Mouse (Mus musculus) megakaryocyte-erythroid progenitor cell, adult 5-6 weeks (primary cell): ENCODE results near the gene Rassf8. TPM values are rescaled to one million over a fixed set of nuclear protein-coding genes. Genes with fewer than 3 reads are reported as not detected.

Source experiments
- ATAC-seq: replicated peaks from 2 replicates; pipeline ENCODE4 v1.8.0; 2016; ENCODE audit warnings: mild to moderate bottlenecking, inconsistent platforms; ENCODE audit not compliant: severe bottlenecking, poor library complexity, low FRiP score, low TSS enrichment
- total RNA-seq, 2 experiments: library from RNA; stranded (forward) in 1 of 2; stranded (reverse) in 1 of 2; fragments of 200-1000, 215-1000 nt in 1 of 2; fragments of >200 nt in 1 of 2; fragmentation: Nextera tagmentation in 1 of 2; gene quantifications; 2 replicates each; pipeline ENCODE4 v1.2.3; 2014 to 2017

The Rassf8 gene
- total RNA-seq, 2 experiments from 2014 or later: 1.0 to 2.8 TPM

DNA sequence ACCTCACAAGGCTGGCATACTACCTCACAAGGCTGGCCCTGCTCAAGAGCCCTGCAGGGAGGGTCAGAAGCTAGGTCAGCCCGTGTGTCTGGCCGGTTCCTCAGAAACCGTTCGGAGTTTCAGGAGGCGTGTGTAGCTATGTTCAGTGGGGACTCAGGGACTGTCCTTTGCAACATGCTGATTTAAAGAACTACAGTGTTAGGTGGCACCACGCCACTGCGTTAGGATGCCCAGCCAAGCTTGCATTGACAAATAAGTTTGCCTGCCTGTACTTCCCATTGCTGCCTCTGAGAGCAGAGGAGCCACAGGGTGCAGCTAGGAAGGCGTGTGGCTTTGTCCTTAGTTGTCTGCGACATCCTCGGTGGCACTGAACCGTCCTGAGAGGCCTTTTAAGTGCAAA is 23.3 kb downstream of the Rassf8 start:
- ATAC-seq: no peak

DNA sequence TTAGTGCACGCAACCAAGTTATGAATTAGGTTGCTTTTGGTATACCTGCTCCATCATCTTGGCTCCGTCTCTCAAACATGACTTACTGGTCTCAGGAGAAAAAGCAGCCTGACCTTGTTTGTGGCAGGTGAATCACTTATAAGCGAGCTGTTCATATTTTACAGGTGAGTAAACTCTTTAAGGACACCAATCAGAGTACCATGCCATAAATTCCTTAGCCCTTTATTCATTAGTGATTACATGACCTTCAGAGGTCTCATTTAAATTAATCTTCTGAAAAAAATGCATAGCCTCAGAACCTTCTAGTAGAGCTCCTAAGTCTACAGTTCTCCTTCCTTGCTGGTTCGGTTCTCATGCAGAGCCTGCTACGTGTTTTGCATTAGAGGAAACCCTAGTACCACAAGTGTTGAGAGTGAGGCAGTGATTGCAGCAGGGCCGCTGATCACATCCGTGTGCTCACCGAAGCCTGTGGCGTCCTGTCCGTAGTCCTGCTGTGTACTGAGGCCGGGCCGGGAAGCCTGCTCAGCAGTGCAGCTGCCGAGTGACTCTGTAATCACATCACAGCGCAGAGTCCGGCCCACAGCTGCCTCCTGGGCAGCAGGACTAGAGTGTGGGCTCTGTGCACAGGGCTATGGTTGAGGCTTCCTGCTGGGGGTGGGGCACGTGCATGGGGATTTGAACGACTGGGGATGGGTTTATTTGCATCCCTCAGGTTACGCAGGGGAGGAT is 23.9 kb downstream of the Rassf8 start:
- no peak for ATAC-seq

DNA sequence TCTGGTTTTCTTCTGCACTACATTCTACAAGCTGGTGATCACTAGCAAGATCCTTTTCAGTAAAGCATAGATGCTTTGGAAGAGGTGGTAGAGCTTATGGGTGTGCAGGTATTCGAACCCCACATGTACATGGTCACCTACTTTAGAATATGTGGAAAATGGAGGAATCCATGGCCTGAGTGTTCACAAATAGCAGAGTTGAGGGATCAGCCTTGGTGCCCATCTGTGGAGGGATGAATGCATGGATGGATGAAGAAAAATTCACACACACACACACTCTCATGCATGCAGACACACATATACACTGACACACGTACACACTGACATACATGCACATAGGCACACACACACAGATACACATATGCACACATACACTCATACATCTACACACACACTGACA is 27.9 kb downstream of the Rassf8 start:
- no peak for ATAC-seq

DNA sequence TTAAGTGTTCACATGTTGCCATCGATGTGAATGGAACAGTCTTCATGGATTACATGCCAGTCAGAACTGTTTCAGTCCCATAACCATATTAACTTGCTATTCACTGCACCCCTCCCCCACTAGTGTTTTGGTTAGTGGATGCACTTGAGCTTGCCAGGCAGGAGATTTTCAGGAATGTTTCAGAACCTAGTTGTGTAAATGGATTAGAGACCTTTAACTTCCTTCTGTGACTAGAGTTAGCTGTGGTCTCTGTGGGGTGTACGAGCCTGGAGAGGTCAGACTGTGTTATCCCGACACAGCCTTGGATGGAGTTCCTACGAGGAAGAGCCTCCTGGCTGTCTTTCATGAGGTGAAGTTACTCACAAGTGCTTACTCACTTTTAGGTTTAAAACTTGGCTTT is 29.7 kb downstream of the Rassf8 start:
- no peak for ATAC-seq

DNA sequence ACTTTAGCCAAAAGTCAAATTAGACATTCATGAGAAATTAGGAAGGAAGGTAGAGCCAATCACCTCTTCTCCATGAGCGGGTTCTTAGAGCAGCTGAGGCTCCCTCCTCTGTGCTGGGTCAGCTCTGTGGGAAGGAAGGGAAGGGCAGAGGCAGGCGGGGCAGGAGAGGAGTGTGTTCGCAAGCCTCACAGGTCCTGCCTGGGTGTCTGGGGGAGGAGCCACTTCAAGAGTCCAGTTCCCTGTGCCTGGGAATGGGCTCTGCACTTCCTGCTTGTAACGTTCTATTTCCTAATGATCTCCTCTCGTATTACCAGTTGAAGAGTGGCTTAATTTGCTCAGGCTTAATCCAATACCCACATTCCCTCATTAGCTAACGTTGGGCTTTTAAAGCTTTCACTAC is 32.8 kb downstream of the Rassf8 start:
- peak; percentile 59; the same call in 1 of the 2 replicates for ATAC-seq

DNA sequence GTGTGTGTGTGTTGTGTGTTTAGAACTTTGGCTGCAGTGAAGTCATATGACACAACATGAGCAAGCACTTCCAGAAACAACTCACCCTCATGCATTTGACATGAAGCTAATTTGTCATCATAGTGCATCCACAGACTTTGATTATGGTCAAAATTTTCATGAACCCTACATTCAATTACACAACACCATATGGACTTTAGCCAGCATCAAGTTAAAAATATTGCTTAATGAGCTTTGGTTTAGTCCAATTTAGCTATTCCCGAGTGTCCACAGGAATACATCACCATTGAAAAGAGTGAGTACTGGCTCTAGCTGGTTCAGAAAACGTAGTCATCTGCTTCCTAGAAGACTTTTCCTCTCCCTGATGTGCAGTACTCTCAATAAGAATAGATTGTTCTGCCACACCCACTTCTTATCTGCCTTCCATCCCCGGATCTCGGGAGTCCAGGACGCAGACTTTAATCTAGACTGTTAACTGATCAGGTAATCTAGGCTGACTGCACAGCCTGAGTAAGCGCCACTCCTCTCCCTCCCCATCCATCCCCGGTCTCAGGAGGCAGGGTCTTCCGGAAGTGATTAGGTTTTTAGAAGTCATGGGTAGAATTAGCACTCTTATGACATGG is 33.7 kb downstream of the Rassf8 start:
- no peak for ATAC-seq

DNA sequence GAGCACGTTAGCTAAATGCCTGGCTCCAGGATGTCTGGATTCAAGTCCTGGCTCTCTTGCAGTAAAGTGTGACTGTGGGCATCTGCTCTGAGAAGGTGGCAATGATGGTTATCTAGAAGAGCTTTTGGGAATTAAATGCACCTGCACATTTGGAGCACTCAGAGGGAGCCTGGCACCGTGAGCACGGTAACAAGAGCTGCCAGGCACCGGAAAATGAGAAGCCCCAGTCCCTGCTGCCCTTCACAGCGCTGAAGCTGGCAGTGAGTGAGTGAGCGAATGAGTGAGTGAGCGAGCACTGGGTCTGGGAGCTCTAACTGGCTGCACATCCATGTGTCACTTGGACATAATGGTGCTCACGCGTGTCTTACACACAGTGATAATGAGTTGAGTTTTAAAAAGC is 34.7 kb downstream of the Rassf8 start:
- ATAC-seq: no peak

DNA sequence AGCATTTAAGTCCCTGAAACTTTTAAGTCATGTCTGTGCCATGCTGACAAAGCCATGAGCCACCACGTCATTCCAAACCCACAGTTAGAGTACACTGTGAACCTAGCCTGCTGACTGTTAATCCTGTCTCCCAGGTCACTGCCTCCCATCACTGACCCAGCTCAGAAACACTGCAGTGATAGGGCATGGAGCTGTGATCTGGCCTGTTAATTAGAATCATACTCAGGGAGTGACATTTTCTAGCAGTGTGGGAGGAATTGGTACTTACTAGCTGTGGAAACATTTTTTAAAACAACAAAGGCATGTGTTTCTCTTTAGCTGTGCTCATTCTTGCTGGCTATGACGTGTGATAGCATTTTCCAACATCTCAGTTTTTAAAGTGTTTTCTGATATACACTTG is 35.4 kb downstream of the Rassf8 start:
- ATAC-seq: no peak

DNA sequence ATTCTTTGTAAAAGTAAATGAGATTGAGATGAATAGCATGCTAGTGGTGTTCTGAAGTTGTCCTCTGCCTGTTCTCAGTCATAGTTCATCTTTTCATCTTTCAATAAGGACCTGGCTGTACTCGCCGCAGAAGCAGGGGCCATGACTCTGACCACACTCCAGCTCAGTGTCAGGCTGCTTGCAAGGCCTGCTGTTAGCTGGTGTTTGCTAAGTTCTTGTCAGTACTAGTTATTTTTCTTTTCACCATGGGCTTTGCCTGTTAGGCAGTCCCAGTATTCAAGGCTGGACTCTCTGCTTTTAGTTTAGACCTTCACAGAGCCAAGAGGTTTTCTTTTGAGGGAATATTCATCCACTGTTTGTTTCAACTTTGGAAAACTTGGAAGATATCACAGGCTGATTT is 40.8 kb downstream of the Rassf8 start:
- ATAC-seq: no peak

DNA sequence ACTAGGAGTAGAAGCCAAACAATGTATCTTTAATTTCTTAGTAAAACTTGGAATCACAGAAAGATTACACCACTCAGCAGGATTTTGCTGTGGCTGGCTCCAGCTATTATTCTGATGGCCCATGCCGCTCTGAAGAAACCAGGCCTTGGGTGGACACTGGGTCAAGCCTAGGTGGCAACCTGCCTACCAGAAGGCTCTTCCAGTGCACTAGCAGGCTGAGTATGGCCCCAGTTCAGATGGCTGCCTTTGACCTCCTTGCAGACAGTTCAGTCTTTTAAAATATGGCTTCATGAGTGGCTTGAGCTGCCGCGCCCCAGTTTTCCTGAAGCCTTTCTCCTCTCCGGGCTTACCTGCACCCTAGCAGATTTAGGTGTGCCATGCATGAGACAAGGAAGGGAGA is 43.2 kb downstream of the Rassf8 start:
- no peak for ATAC-seq

DNA sequence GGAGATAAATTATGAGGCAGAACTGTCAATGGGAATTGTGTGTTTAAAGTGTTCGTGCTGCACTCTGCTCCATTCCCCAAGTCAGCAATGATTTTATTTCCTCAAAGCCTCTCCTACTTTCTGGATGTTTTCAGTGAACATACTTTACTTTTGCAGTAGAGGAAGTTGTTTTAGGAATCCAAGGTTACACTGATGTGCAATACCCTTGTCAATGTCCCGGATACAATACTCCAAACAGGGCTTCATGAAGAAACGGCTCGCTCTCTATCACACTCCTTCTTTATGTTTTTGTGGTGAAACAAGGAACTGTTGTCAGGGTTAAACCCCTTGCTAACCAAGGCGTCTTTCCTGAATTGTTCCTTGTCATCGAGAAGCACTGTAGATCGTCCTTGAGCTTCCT is 45.8 kb downstream of the Rassf8 start:
- no peak for ATAC-seq

DNA sequence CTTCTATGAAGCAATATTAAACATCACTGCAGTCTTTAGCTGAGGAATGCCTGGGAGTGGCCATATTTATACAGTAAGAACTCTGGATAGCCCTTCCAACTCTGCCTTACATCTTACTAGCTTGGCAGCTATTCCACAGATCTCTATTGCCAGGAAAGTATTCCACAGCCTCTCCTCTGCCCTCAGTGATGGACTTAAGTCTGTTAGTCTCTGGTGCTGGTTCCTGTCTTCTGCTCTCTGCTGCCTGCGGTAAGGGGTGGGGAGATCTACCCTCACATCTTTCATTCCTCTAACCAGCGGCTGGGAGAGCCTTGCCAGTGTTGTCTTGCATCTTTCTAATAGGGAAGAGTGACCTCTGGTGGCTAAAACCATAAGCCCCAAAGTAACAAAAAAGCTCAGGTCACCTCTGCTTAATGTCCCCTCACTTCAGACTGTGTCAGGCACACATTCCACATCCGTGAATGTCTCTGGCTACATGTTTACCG is 46.6 kb downstream of the Rassf8 start:
- peak; percentile 80 for ATAC-seq

DNA sequence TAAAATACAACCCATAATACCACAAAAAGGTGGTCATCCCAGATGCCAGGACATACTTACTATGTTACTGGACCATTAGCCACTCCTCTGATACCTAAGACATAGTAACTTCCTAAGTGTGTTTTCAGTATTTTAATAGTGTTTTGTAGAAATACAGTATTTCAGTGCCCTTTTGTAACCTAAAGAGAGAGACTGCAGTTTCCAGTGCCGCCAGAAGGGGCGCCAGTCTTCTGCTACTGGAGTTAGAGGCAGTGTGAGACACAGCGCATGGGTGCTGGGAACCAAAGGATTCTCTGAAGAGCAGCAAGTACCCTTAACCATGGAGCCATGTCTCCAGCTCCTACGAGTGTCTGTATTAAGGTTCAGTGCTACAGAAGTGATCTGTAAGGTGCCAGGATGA is 48.1 kb downstream of the Rassf8 start:
- ATAC-seq: no peak

DNA sequence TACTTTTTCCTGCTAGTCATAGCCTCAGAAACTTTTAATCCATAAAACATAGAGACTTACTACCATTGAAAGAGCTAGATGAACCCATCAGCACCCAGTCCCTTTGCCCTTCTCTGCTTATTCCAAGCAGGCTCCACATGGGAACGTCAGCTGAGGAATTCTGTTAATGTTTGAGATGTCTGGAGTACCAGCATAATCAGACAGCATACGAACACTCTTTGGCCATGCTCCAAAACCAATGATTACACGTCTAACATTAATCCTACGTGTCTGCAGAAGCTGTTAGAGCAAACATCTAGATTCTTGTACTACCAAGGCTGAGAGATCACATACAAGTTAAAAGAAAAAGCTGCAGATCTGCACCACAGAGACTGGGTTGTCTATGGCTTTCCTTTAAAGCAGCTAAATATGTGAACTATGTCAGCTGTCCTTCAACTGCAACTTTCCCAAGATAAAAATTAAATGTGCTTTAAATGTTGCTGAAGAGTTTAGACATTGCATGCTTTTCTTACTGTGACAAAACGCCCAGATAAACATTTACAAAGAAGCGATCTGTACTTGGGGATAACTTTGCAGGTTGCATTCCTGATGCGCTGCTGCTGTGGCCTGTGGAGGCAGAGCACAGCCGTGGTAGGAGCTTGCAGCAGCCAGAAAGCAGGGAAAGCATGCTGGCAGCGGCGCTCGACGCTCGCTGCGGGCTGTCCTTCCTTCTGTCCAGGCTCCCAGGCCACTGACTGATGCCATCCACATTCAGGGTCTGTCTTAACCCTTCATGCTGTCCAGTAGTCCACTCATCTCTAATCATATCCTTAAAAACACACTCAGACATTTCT is 49.9 kb downstream of the Rassf8 start:
- ATAC-seq: no peak

DNA sequence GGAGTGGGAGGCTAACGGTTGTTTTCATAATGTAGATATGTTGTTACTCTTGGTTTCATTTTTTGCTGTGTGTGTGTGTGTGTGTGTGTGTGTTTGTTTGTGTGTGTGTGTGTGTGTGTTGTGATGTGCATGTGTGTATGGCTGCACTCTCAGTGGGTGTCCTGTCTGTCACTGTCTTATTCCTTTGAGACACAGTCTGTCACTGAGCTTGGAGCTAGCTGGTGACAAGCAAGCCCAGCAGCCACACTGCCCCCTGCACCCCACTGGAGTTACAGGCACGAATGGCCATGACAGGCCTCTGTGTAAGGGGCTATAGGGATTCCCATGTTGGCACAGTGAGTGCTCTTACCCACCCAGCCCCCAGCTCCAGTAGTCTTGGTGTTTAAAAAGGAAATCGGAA is 51.1 kb downstream of the Rassf8 start:
- no peak for ATAC-seq

DNA sequence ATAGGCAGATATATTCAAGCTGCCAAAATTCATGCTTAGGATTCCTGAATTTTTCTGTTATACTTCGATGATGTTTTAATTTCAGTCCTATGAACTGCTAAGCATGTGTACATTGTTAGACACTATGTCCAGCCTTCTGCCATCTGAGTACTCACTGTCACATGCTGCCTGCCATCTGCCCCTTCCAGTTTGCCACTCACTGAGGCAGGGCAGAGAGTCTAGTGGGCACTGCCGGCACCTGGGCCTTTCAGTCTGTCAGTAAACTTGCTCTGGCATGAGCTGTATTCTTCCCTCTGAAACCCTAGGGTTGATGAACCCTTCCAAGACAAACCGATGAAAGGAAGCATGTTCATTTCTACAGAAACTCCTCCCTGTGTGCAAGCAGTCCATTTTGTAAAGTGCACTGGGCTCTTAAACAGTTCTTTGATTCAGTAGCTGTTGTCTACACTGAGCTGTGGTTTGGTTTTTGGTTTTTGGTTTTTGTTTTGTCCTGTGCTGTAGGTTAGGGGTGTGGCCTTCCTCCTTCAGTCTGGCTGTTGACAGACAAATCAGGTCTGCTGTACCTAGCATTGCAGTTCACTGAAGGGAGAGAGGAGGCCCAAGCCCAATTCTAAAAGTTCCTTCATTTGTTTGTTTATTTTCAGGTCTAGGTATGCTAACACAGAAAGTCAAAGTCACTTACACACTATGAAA is 55.4 kb downstream of the Rassf8 start:
- no peak for ATAC-seq

DNA sequence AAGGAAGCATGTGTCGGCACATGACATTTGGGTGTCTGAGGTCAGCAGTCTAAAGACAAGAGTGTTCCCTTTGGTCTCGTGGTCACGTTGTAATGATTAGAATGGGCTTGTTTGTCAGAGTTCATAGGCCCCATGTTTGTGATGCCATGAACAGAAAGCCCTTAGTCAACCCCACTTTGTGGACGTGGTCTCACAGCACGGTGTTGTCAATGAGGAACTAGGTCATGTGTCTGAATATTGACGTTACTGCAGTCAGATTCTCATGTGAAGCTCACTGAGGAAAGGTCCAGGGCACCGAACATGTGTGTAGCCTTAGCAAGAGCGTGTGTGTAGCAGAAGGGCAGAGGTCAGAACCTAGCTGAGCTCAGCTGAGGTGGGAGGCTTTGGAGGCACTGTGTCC is 56.3 kb downstream of the Rassf8 start:
- no peak for ATAC-seq

DNA sequence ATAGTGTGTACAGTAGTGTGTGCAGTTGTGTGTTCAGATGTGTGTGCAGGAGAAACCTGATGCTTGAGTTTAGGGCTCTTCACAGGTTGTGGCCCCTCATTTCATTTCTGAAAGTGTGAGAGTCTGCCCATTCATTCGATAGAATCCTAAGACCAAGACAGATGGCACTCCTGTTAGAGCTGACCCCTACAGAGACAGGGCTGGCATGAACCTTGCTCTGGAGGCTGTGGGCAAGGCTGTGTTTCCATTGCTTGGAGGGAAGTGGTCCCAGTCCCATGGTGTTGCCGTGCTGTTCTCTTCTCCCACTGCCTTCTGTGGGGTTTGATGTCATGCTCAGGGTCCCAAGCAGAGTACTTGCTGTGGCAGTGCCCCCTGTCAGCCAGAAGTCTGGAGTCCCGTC is 57.7 kb downstream of the Rassf8 start:
- no peak for ATAC-seq

DNA sequence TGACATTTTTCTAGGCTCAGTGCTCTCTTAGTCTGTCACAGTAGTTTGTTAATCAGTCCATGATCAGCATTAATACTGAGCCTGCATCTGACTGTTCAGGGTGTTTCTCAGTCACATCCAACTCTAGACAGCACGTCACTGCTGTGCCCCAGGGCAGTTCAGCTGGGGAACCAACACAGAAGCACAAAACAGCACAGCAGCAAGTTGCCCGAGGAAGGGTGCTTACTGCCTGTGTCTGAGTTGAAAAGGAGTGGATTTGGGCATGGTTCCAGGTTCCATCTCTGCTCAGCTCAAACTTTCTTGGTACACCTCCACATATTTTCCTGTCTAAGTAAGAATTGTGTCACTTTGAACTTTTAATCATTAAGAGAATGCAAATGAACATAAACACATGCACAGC is 60.2 kb downstream of the Rassf8 start:
- ATAC-seq: no peak

DNA sequence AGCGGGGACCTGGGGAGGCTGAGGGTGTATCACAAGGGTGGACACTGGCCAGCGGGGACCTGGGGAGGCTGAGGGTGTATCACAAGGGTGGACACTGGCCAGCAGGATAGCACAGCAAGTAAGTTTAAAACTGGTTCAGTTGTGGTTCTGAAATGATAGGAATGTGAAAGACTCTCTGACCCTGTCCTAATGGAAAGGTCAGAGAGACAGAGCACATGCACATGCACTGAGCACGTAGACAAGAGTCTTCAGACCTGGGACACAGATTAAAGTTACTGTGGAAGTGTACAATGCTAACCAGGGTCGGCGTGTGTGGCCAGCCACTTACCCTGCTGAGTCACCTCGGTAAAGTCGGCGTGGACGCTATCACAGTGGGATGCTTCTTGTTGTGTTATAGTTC is 61.4 kb downstream of the Rassf8 start:
- no peak for ATAC-seq
